Mouse (Mus musculus) MEL (cell line): Measurements from ENCODE around the gene Rad51d. TPM values are rescaled to one million over a fixed set of nuclear protein-coding genes. Genes with fewer than 3 reads are reported as not detected.
A peak's percentile ranks its signal among the peaks of the same experiment; 100 is the strongest.

Experiments used
- DNase-seq: peaks from one replicate; pipeline ENCODE4 v3.0.0; 2011; ENCODE audit warnings: low read depth, low spot score
- H3K27ac ChIP-seq: 2 replicates; pipeline ENCODE4 v1.5.1; 2012; ENCODE audit warnings: low read depth, mild to moderate bottlenecking, control low read depth, low read length, moderate library complexity; ENCODE audit not compliant: control insufficient read depth
- H3K27me3 ChIP-seq, 2 experiments: fragments of 150-350 bp in 1 of 2; sonication (generic) in 1 of 2; 2 replicates each; pipeline ENCODE4 v1.6.1; 2012; ENCODE audit warnings: low read length in 2 of 2, mild to moderate bottlenecking in 2 of 2, improper control_type of control experiment in 1 of 2, moderate library complexity in 1 of 2; ENCODE audit not compliant: insufficient read depth in 2 of 2, control insufficient read depth in 1 of 2
- H3K36me3 ChIP-seq, 2 experiments: 2 replicates each; pipeline ENCODE4 v1.6.1; 2012 to 2014; ENCODE audit warnings: low read length in 2 of 2, improper control_type of control experiment in 1 of 2, inconsistent platforms in 1 of 2, mild to moderate bottlenecking in 1 of 2; ENCODE audit not compliant: insufficient read depth in 2 of 2, control insufficient read depth in 1 of 2
- H3K4me1 ChIP-seq, 2 experiments: fragments of 150-350 bp in 1 of 2; sonication (generic) in 1 of 2; 2 replicates each; pipeline ENCODE4 v1.6.1; 2012; ENCODE audit warnings: low read length in 2 of 2, improper control_type of control experiment in 1 of 2, mild to moderate bottlenecking in 1 of 2; ENCODE audit not compliant: insufficient read depth in 2 of 2, control insufficient read depth in 1 of 2
- H3K4me3 ChIP-seq, 2 experiments: fragments of 150-350 bp in 1 of 2; sonication (generic) in 1 of 2; 2 replicates each; pipeline ENCODE4 v1.5.1; 2012; ENCODE audit warnings: low read depth in 2 of 2, low read length in 2 of 2, mild to moderate bottlenecking in 2 of 2, moderate library complexity in 2 of 2, control low read depth in 1 of 2, improper control_type of control experiment in 1 of 2; ENCODE audit not compliant: control insufficient read depth in 1 of 2, insufficient read depth in 1 of 2
- H3K79me2 ChIP-seq: 2 replicates; pipeline ENCODE4 v1.6.1; 2012; ENCODE audit warnings: mild to moderate bottlenecking, low read length, moderate library complexity; ENCODE audit not compliant: control insufficient read depth, poor library complexity, insufficient read depth
- H3K9ac ChIP-seq: 2 replicates; pipeline ENCODE4 v1.6.1; 2012; ENCODE audit warnings: low read depth, mild to moderate bottlenecking, control low read depth, low read length, moderate library complexity; ENCODE audit not compliant: control insufficient read depth, poor library complexity, severe bottlenecking
- H3K9me3 ChIP-seq: fragments of 150-350 bp; sonication (generic); replicated peaks from 2 replicates; pipeline ENCODE4 v1.6.1; 2012; ENCODE audit warnings: mild to moderate bottlenecking, low read length, improper control_type of control experiment, moderate library complexity; ENCODE audit not compliant: insufficient read depth
- CHD1 ChIP-seq: IDR thresholded peaks from 2 replicates; pipeline ENCODE4 v1.6.1; 2012; ENCODE audit warnings: low read depth, mild to moderate bottlenecking, inconsistent platforms, low read length, improper control_type of control experiment
- CHD2 ChIP-seq: IDR thresholded peaks from 2 replicates; pipeline ENCODE4 v1.6.1; 2011; ENCODE audit warnings: low read length, improper control_type of control experiment
- E2F4 ChIP-seq: IDR thresholded peaks from 2 replicates; pipeline ENCODE4 v1.6.1; 2011; ENCODE audit warnings: low read depth, low read length, improper control_type of control experiment, borderline replicate concordance
- ELF1 ChIP-seq: IDR thresholded peaks from 2 replicates; pipeline ENCODE4 v1.6.1; 2014; ENCODE audit warnings: low read depth, mild to moderate bottlenecking, inconsistent platforms, low read length, improper control_type of control experiment, moderate library complexity
- ETS1 ChIP-seq: IDR thresholded peaks from 2 replicates; pipeline ENCODE4 v1.6.1; 2012; ENCODE audit warnings: low read depth, mild to moderate bottlenecking, inconsistent platforms, low read length, improper control_type of control experiment, moderate library complexity
- HCFC1 ChIP-seq: IDR thresholded peaks from 2 replicates; pipeline ENCODE4 v1.6.1; 2012; ENCODE audit warnings: low read depth, mild to moderate bottlenecking, inconsistent platforms, low read length, improper control_type of control experiment, moderate library complexity
- JUND ChIP-seq: IDR thresholded peaks from 2 replicates; pipeline ENCODE4 v1.6.1; 2011; ENCODE audit warnings: low read depth, mild to moderate bottlenecking, improper control_type of control experiment, low read length
- KAT2A ChIP-seq: conservative IDR thresholded peaks from 2 replicates; pipeline ENCODE4 v1.6.1; 2012; ENCODE audit warnings: low read depth, low read length, improper control_type of control experiment, inconsistent platforms
- MAFK ChIP-seq: IDR thresholded peaks from 2 replicates; pipeline ENCODE4 v1.6.1; 2011; ENCODE audit warnings: low read depth, mild to moderate bottlenecking, low read length, improper control_type of control experiment, borderline replicate concordance
- MAX ChIP-seq: IDR thresholded peaks from 2 replicates; pipeline ENCODE4 v1.6.1; 2011; ENCODE audit warnings: low read length, improper control_type of control experiment
- MAZ ChIP-seq: IDR thresholded peaks from 2 replicates; pipeline ENCODE4 v1.6.1; 2012; ENCODE audit warnings: low read depth, mild to moderate bottlenecking, inconsistent platforms, low read length, improper control_type of control experiment
- MEF2A ChIP-seq: IDR thresholded peaks from 2 replicates; pipeline ENCODE4 v1.6.1; 2014; ENCODE audit warnings: low read depth, mild to moderate bottlenecking, inconsistent platforms, low read length, improper control_type of control experiment; ENCODE audit not compliant: poor library complexity, insufficient replicate concordance, severe bottlenecking; ENCODE audit errors: extremely low read depth
- MXI1 ChIP-seq: IDR thresholded peaks from 2 replicates; pipeline ENCODE4 v1.6.1; 2011; ENCODE audit warnings: mild to moderate bottlenecking, low read depth, low read length, improper control_type of control experiment
- MYB ChIP-seq: IDR thresholded peaks from 2 replicates; pipeline ENCODE4 v1.6.1; 2011; ENCODE audit warnings: mild to moderate bottlenecking, low read depth, low read length, improper control_type of control experiment
- MYC ChIP-seq: IDR thresholded peaks from 2 replicates; pipeline ENCODE4 v1.6.1; 2011; ENCODE audit warnings: low read depth, mild to moderate bottlenecking, low read length, improper control_type of control experiment, moderate library complexity
- NELFE ChIP-seq: IDR thresholded peaks from 2 replicates; pipeline ENCODE4 v1.6.1; 2011; ENCODE audit warnings: low read depth, low read length, improper control_type of control experiment
- NRF1 ChIP-seq: IDR thresholded peaks from 2 replicates; pipeline ENCODE4 v1.6.1; 2014; ENCODE audit warnings: low read depth, mild to moderate bottlenecking, inconsistent platforms, low read length, improper control_type of control experiment, moderate library complexity; ENCODE audit not compliant: poor library complexity, insufficient read depth, severe bottlenecking
- POLR2A ChIP-seq, 2 experiments: IDR thresholded peaks; 2 replicates each; pipeline ENCODE4 v1.6.1; 2011 to 2012; ENCODE audit warnings: low read length in 2 of 2, mild to moderate bottlenecking in 2 of 2, control low read depth in 1 of 2, improper control_type of control experiment in 1 of 2, low read depth in 1 of 2, moderate library complexity in 1 of 2; ENCODE audit not compliant: control insufficient read depth in 1 of 2, insufficient read depth in 1 of 2, poor library complexity in 1 of 2
- POLR2AphosphoS2 ChIP-seq: IDR thresholded peaks from 2 replicates; pipeline ENCODE4 v1.6.1; 2011; ENCODE audit warnings: low read length, improper control_type of control experiment
- POLR2AphosphoS5 ChIP-seq: IDR thresholded peaks from 2 replicates; pipeline ENCODE4 v1.6.1; 2012; ENCODE audit warnings: low read depth, borderline replicate concordance, mild to moderate bottlenecking, inconsistent platforms, low read length, moderate library complexity, mixed read lengths
- RAD21 ChIP-seq: IDR thresholded peaks from 2 replicates; pipeline ENCODE4 v1.6.1; 2011; ENCODE audit warnings: mild to moderate bottlenecking, low read depth, low read length, improper control_type of control experiment
- SIN3A ChIP-seq: IDR thresholded peaks from 2 replicates; pipeline ENCODE4 v1.6.1; 2012; ENCODE audit warnings: low read length, improper control_type of control experiment, inconsistent platforms
- SMC3 ChIP-seq: IDR thresholded peaks from 2 replicates; pipeline ENCODE4 v1.6.1; 2011; ENCODE audit warnings: low read depth, low read length, improper control_type of control experiment
- TCF12 ChIP-seq: IDR thresholded peaks from 2 replicates; pipeline ENCODE4 v1.6.1; 2014; ENCODE audit warnings: low read depth, mild to moderate bottlenecking, inconsistent platforms, low read length, improper control_type of control experiment, moderate library complexity
- UBTF ChIP-seq: IDR thresholded peaks from 2 replicates; pipeline ENCODE4 v1.6.1; 2012; ENCODE audit warnings: low read depth, mild to moderate bottlenecking, inconsistent platforms, low read length, improper control_type of control experiment, moderate library complexity, borderline replicate concordance; ENCODE audit not compliant: insufficient read depth
- USF1 ChIP-seq: IDR thresholded peaks from 2 replicates; pipeline ENCODE4 v1.6.1; 2014; ENCODE audit warnings: low read depth, mild to moderate bottlenecking, inconsistent platforms, low read length, improper control_type of control experiment, moderate library complexity
- USF2 ChIP-seq, 2 experiments: IDR thresholded peaks; 2 replicates each; pipeline ENCODE4 v1.6.1; 2011 to 2012; ENCODE audit warnings: improper control_type of control experiment in 2 of 2, low read length in 2 of 2, borderline replicate concordance in 1 of 2, inconsistent platforms in 1 of 2, low read depth in 1 of 2, mild to moderate bottlenecking in 1 of 2; ENCODE audit not compliant: insufficient read depth in 1 of 2
- ZC3H11A ChIP-seq: IDR thresholded peaks from 2 replicates; pipeline ENCODE4 v1.6.1; 2012; ENCODE audit warnings: low read depth, mild to moderate bottlenecking, inconsistent platforms, low read length, improper control_type of control experiment
- ZKSCAN1 ChIP-seq: IDR thresholded peaks from 2 replicates; pipeline ENCODE4 v1.6.1; 2012; ENCODE audit warnings: low read depth, mild to moderate bottlenecking, inconsistent platforms, low read length, improper control_type of control experiment, moderate library complexity
- ZMIZ1 ChIP-seq: IDR thresholded peaks from 2 replicates; pipeline ENCODE4 v1.6.1; 2012; ENCODE audit warnings: low read depth, mild to moderate bottlenecking, inconsistent platforms, low read length, improper control_type of control experiment, moderate library complexity
- ZNF384 ChIP-seq: IDR thresholded peaks from 2 replicates; pipeline ENCODE4 v1.6.1; 2012; ENCODE audit warnings: low read depth, mild to moderate bottlenecking, inconsistent platforms, low read length, improper control_type of control experiment
- polyA plus RNA-seq, 2 experiments: library from polyadenylated mRNA; stranded (reverse) in 1 of 2; unstranded in 1 of 2; fragments of >175 nt in 1 of 2; fragments of >200 nt in 1 of 2; gene quantifications; 2 replicates each; pipeline versions ENCODE4 v1.2.1 to v1.2.4; 2012; ENCODE audit warnings: low replicate concordance in 2 of 2, low read depth in 1 of 2; ENCODE audit not compliant: insufficient read length in 2 of 2, insufficient read depth in 1 of 2, missing spikeins in 1 of 2
- total RNA-seq: library from RNA; depleted of rRNA; stranded (reverse); fragments of 300-350 nt; gene quantifications from 2 replicates; pipeline ENCODE4 v1.2.3, GENCODE M21; 2012

Rad51d gene
- total and polyA plus RNA-seq, 3 experiments = 21.1 to 30.0 TPM; not detected in 1

DNA sequence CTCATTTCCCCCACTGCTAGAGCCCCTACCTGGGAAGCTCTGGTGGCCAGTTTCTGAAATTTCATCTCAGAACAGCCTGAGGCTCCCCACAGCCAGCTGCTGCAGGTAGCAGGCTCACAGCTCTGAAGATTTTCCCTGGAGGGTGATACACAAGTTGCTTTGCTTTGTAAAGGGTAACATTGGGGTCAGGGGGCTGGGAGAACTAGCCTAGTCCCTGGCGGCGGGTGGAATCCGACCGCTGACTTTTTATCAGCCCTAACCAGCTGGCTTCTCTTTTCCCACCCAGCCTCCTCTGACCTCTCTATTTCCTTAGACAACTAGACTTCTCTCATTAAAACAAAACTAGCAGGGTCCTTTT lies 44.4 kb downstream of the Rad51d start (continued):
- TF ChIP-seq NELFE = no peak
- peak; percentile 71; the same call in 1 of the 2 replicates for TF ChIP-seq MYB
- TF ChIP-seq KAT2A = no peak
- no peak for TF ChIP-seq MAX
- no peak for TF ChIP-seq SMC3
- TF ChIP-seq POLR2A (IDR thresholded peaks at IDR 0.05; ENCODE audit: control insufficient read depth in 1 of 2, insufficient read depth in 1 of 2, low read depth in 1 of 2, low read length in 2 of 2, poor library complexity in 1 of 2) = no peak
- TF ChIP-seq ZMIZ1 = no peak
- TF ChIP-seq SIN3A = 0 out of 2 replicates have a peak, but pooled peaks have one; percentile 72
- TF ChIP-seq UBTF = no peak
- TF ChIP-seq MEF2A = no peak
- peak; percentile 37; the same call in 1 of the 2 replicates for TF ChIP-seq CHD2
- no peak for TF ChIP-seq MXI1
- no peak for TF ChIP-seq POLR2AphosphoS5
- TF ChIP-seq ZKSCAN1 = no peak

GRCm38 (mm10) chr11:82845415-82846078 lies 44.9 kb downstream of the Rad51d start:
- Histone ChIP-seq H3K9ac (peak overlapping the region; percentile 67), H3K36me3 (peaks cover 0 to 32% of the 10 kb centered on the region in 2 experiments; a peak in 2 of 4 replicates), H3K9me3 (no peaks in the 10 kb centered on the region), H3K79me2 (peaks cover 3% of the 10 kb centered on the region), H3K27me3 (no peaks in the 10 kb centered on the region), H3K27ac (peak overlapping the region; percentile 88), H3K4me3 (peak overlapping the region; percentile 53 to 59), H3K4me1 (peaks cover 21 to 31% of the 10 kb centered on the region in 2 experiments)
- DNase-seq = peak; percentile 92
- TF ChIP-seq CHD1 (no peak), ELF1 (no peak), MYC (peak; percentile 95), JUND (0 out of 2 replicates have a peak, but pooled peaks have one; percentile 28), ZNF384 (no peak), CHD2 (no peak), MAFK (no peak), ZKSCAN1 (no peak), MEF2A (no peak), MAZ (no peak), NRF1 (no peak), MXI1 (peak; percentile 91), NELFE (peak; percentile 50; the same call in 1 of the 2 replicates), POLR2A (IDR thresholded peaks at IDR 0.05; ENCODE audit: control insufficient read depth in 1 of 2, insufficient read depth in 1 of 2, low read depth in 1 of 2, low read length in 2 of 2, poor library complexity in 1 of 2) (peak in 1 of 2 experiments; percentile 62; a peak in 2 of 4 replicates), HCFC1 (no peak), MAX (peak; percentile 98), USF2 (IDR thresholded peaks at IDR 0.05; ENCODE audit: borderline replicate concordance in 1 of 2, insufficient read depth in 1 of 2, low read depth in 1 of 2, low read length in 2 of 2) (peak in 1 of 2 experiments; percentile 43; a peak in 1 of 4 replicates), POLR2AphosphoS2 (no peak), USF1 (peak; percentile 86), RAD21 (no peak), ETS1 (peak; percentile 57), KAT2A (no peak), E2F4 (no peak), SIN3A (peak; percentile 79; the same call in 1 of the 2 replicates), TCF12 (peak; percentile 41; the same call in 1 of the 2 replicates), ZC3H11A (no peak), POLR2AphosphoS5 (no peak)
